Mouse (Mus musculus): ENCODE data around the gene Polrmt.
"Not testable (repeated sequence)": the region's sequence is repeated elsewhere in the genome, so short reads cannot be mapped to it uniquely, and the experiment has no call there.

Polrmt gene

GRCm38 (mm10) chr10:79707759-79708158 lies 38.6 kb downstream of the Polrmt start:
- no peak for DNase-seq

GRCm38 (mm10) chr10:79707162-79707561 lies 39.2 kb downstream of the Polrmt start:
- DNase-seq = no peak

- DNase-seq = no peak
These were observed 39.8 kb downstream of the Polrmt start for GRCm38 (mm10) chr10:79706406-79707094.

GRCm38 (mm10) chr10:79705951-79706350 lies 40.4 kb downstream of the Polrmt start:
- no peak for DNase-seq

- DNase-seq = no peak
These were observed 41.4 kb downstream of the Polrmt start for GRCm38 (mm10) chr10:79704970-79705360.

GRCm38 (mm10) chr10:79704065-79704969 lies 42.1 kb downstream of the Polrmt start, which contains the start of gene Bsg:
Bsg (plus strand) TSS chr10:79704491.
- DNase-seq = peak; percentile 99

- no peak for DNase-seq
These were observed 42.8 kb downstream of the Polrmt start for GRCm38 (mm10) chr10:79703541-79703940.

GRCm38 (mm10) chr10:79702970-79703369 lies 43.4 kb downstream of the Polrmt start:
- not testable (repeated sequence) for DNase-seq

GRCm38 (mm10) chr10:79701443-79702129 lies 44.8 kb downstream of the Polrmt start:
- peak; percentile 72 for DNase-seq

- DNase-seq = no peak
These were observed 45.7 kb downstream of the Polrmt start for GRCm38 (mm10) chr10:79700676-79701075.

- no peak for DNase-seq
These were observed 47.9 kb downstream of the Polrmt start for GRCm38 (mm10) chr10:79698459-79698858.

- DNase-seq = peak; percentile 40
These were observed 48.5 kb downstream of the Polrmt start for GRCm38 (mm10) chr10:79697916-79698315.

- peak; percentile 36 for DNase-seq
These were observed 50.2 kb downstream of the Polrmt start for GRCm38 (mm10) chr10:79696129-79696651.

- peak; percentile 87 for DNase-seq
These were observed 50.9 kb downstream of the Polrmt start for GRCm38 (mm10) chr10:79695231-79696128.

- no peak for DNase-seq
These were observed 52.1 kb downstream of the Polrmt start for GRCm38 (mm10) chr10:79694379-79694655.

- no peak for DNase-seq
These were observed 52.6 kb downstream of the Polrmt start for GRCm38 (mm10) chr10:79693580-79694378.

GRCm38 (mm10) chr10:79691986-79692548 lies 54.3 kb downstream of the Polrmt start:
- DNase-seq = no peak

GRCm38 (mm10) chr10:79689178-79689577 lies 57.2 kb downstream of the Polrmt start:
- DNase-seq = no peak

GRCm38 (mm10) chr10:79688720-79689119 lies 57.7 kb downstream of the Polrmt start, which contains the start of gene Gzmm:
Gzmm (plus strand) TSS chr10:79689020.
- no peak for DNase-seq

- no peak for DNase-seq
These were observed 58.9 kb downstream of the Polrmt start for GRCm38 (mm10) chr10:79687513-79687912.

- no peak for DNase-seq
These were observed 59.7 kb downstream of the Polrmt start for GRCm38 (mm10) chr10:79686691-79687090.

Measured in lung, postnatal 14 days (tissue).